Mouse (Mus musculus): ENCODE measurements around the gene Ing1. TPM values are rescaled to one million over a fixed set of nuclear protein-coding genes. Genes with fewer than 3 reads are reported as not detected.

Ing1 gene
- polyA plus RNA-seq, 1 experiment from 2014 or later: 36.9 TPM

- H3K4me1 ChIP-seq (replicated peaks; ENCODE audit: insufficient read depth, low read length): peaks cover 18% of the 10 kb centered on the region
- peak overlapping the region; percentile 99 for H3K27ac ChIP-seq
- peak overlapping the region; percentile 89 for H3K9ac ChIP-seq (ENCODE audit: low read depth, low read length)
- peak; percentile 100 for DNase-seq (ENCODE audit: low spot score)
- H3K27me3 ChIP-seq (ENCODE audit: insufficient read depth, low read length): no peaks in the 10 kb centered on the region
- ATAC-seq (replicated peaks; ENCODE audit: low FRiP score, low read depth): peak; percentile 88
- no peak for TF ChIP-seq CTCF (IDR thresholded peaks at IDR 0.05; ENCODE audit: low read depth)
- peak overlapping the region; percentile 78 for H3K4me3 ChIP-seq (replicated peaks; ENCODE audit: low read depth, low read length)
- H3K36me3 ChIP-seq (ENCODE audit: insufficient read depth, low read length): no peaks in the 10 kb centered on the region
- WGBS: under 1% methylated on average over 88 of the region's 103 CpGs
- no peaks in the 10 kb centered on the region for H3K9me3 ChIP-seq (replicated peaks; ENCODE audit: low read length)
- peak overlapping the region; percentile 79 for H3K4me2 ChIP-seq (ENCODE audit: low read length)
Observed at GRCm38 (mm10) chr8:11555720-11556591, 585 bp downstream of the Ing1 start.

- DNase-seq (ENCODE audit: low spot score) (peak; percentile 58), ATAC-seq (replicated peaks; ENCODE audit: low FRiP score, low read depth) (no peak)
- no peak for TF ChIP-seq CTCF (IDR thresholded peaks at IDR 0.05; ENCODE audit: low read depth)
- Histone ChIP-seq H3K9me3 (replicated peaks; ENCODE audit: low read length) (no peaks in the 10 kb centered on the region), H3K4me3 (replicated peaks; ENCODE audit: low read depth, low read length) (peak overlapping the region; percentile 78), H3K4me2 (ENCODE audit: low read length) (peak overlapping the region; percentile 79), H3K36me3 (ENCODE audit: insufficient read depth, low read length) (peaks cover 4% of the 10 kb centered on the region), H3K4me1 (replicated peaks; ENCODE audit: insufficient read depth, low read length) (peaks cover 16% of the 10 kb centered on the region), H3K9ac (ENCODE audit: low read depth, low read length) (peak overlapping the region; percentile 89), H3K27me3 (ENCODE audit: insufficient read depth, low read length) (no peaks in the 10 kb centered on the region), H3K27ac (peak overlapping the region; percentile 99)
- 1% methylated on average over 83 of the region's 85 CpGs for WGBS
Observed at GRCm38 (mm10) chr8:11556691-11557423, 1.5 kb downstream of the Ing1 start.

- peaks cover 16% of the 10 kb centered on the region for H3K4me1 ChIP-seq (replicated peaks; ENCODE audit: insufficient read depth, low read length)
- peak overlapping the region; percentile 78 for H3K4me3 ChIP-seq (replicated peaks; ENCODE audit: low read depth, low read length)
- DNase-seq (ENCODE audit: low spot score) (peak; percentile 53), ATAC-seq (replicated peaks; ENCODE audit: low FRiP score, low read depth) (0 out of 2 replicates have a peak, but pooled peaks have one; percentile 0)
- peak overlapping the region; percentile 99 for H3K27ac ChIP-seq
- peak overlapping the region; percentile 79 for H3K4me2 ChIP-seq (ENCODE audit: low read length)
- H3K9me3 ChIP-seq (replicated peaks; ENCODE audit: low read length): no peaks in the 10 kb centered on the region
- peak overlapping the region; percentile 89 for H3K9ac ChIP-seq (ENCODE audit: low read depth, low read length)
- peaks cover 8% of the 10 kb centered on the region for H3K36me3 ChIP-seq (ENCODE audit: insufficient read depth, low read length)
- no peaks in the 10 kb centered on the region for H3K27me3 ChIP-seq (ENCODE audit: insufficient read depth, low read length)
- TF ChIP-seq CTCF (IDR thresholded peaks at IDR 0.05; ENCODE audit: low read depth): no peak
- WGBS: under 1% methylated on average over 32 of the region's 32 CpGs
Observed at GRCm38 (mm10) chr8:11557424-11557767, 2.0 kb downstream of the Ing1 start.

- Histone ChIP-seq H3K9ac (ENCODE audit: low read depth, low read length) (peak overlapping the region; percentile 89), H3K9me3 (replicated peaks; ENCODE audit: low read length) (no peaks in the 10 kb centered on the region), H3K4me1 (replicated peaks; ENCODE audit: insufficient read depth, low read length) (peaks cover 16% of the 10 kb centered on the region), H3K4me2 (ENCODE audit: low read length) (peak overlapping the region; percentile 79), H3K27me3 (ENCODE audit: insufficient read depth, low read length) (no peaks in the 10 kb centered on the region), H3K36me3 (ENCODE audit: insufficient read depth, low read length) (peaks cover 8% of the 10 kb centered on the region), H3K27ac (peak overlapping the region; percentile 99), H3K4me3 (replicated peaks; ENCODE audit: low read depth, low read length) (peak overlapping the region; percentile 78)
- ATAC-seq (replicated peaks; ENCODE audit: low FRiP score, low read depth) (peak; percentile 83), DNase-seq (ENCODE audit: low spot score) (peak; percentile 99)
- 0 out of 2 replicates have a peak, but pooled peaks have one; percentile 2 for TF ChIP-seq CTCF (IDR thresholded peaks at IDR 0.05; ENCODE audit: low read depth)
- WGBS: under 1% methylated on average over 67 of the region's 67 CpGs
Observed at GRCm38 (mm10) chr8:11557768-11558629, 2.6 kb downstream of the Ing1 start.

GRCm38 (mm10) chr8:11559511-11559910, 4.1 kb downstream of the Ing1 start:
- peaks cover 12% of the 10 kb centered on the region for H3K36me3 ChIP-seq (ENCODE audit: insufficient read depth, low read length)
- DNase-seq (ENCODE audit: low spot score): no peak
- no peak overlapping the region for H3K4me3 ChIP-seq (replicated peaks; ENCODE audit: low read depth, low read length)
- H3K4me2 ChIP-seq (ENCODE audit: low read length): no peak overlapping the region; the same call in 1 of the 2 replicates
- TF ChIP-seq CTCF (IDR thresholded peaks at IDR 0.05; ENCODE audit: low read depth): no peak
- no peak overlapping the region for H3K27ac ChIP-seq
- H3K9me3 ChIP-seq (replicated peaks; ENCODE audit: low read length): no peaks in the 10 kb centered on the region
- no peak for ATAC-seq (replicated peaks; ENCODE audit: low FRiP score, low read depth)
- no peaks in the 10 kb centered on the region for H3K27me3 ChIP-seq (ENCODE audit: insufficient read depth, low read length)
- peaks cover 14% of the 10 kb centered on the region for H3K4me1 ChIP-seq (replicated peaks; ENCODE audit: insufficient read depth, low read length)
- H3K9ac ChIP-seq (ENCODE audit: low read depth, low read length): no peak overlapping the region
- whole genome bisulfite sequencing: 50% methylated on average over 3 of the region's 3 CpGs

Measured in kidney, postnatal 0 days (tissue).